Mouse (Mus musculus) myocyte (in vitro differentiated cells): Measurements from ENCODE around the gene Tmem209.

Experiments used
- CEBPB ChIP-seq: IDR thresholded peaks from 2 replicates; pipeline ENCODE4 v1.6.1; 2011; ENCODE audit warnings: mild to moderate bottlenecking, moderate library complexity; ENCODE audit not compliant: poor library complexity, insufficient read depth, severe bottlenecking
- E2F4 ChIP-seq: IDR thresholded peaks from one replicate; pipeline ENCODE4 v1.6.1; 2011; ENCODE audit warnings: mild to moderate bottlenecking, control low read depth, moderate library complexity; ENCODE audit not compliant: insufficient read depth
- MAX ChIP-seq: IDR thresholded peaks from one replicate; pipeline ENCODE4 v1.6.1; 2011; ENCODE audit warnings: low read depth, mild to moderate bottlenecking, control low read depth
- MYOD1 ChIP-seq, 3 experiments: IDR thresholded peaks; one replicate each; pipeline ENCODE4 v1.6.1; 2011; ENCODE audit warnings: control low read depth in 2 of 3, low read depth in 2 of 3, mild to moderate bottlenecking in 2 of 3, moderate library complexity in 1 of 3; ENCODE audit not compliant: insufficient read length in 2 of 3, control insufficient read depth in 1 of 3
- MYOG ChIP-seq, 3 experiments: IDR thresholded peaks; one replicate each; pipeline ENCODE4 v1.6.1; 2011; ENCODE audit warnings: control low read depth in 2 of 3, low read depth in 2 of 3, mild to moderate bottlenecking in 2 of 3; ENCODE audit not compliant: insufficient read length in 2 of 3, control insufficient read depth in 1 of 3, insufficient read depth in 1 of 3
- POLR2A ChIP-seq: IDR thresholded peaks from one replicate; pipeline ENCODE4 v1.6.1; 2011; ENCODE audit warnings: low read depth, mild to moderate bottlenecking, control low read depth, moderate library complexity; ENCODE audit not compliant: insufficient read length
- POLR2AphosphoS2 ChIP-seq: IDR thresholded peaks from one replicate; pipeline ENCODE4 v1.6.1; 2011; ENCODE audit warnings: low read depth, control low read depth; ENCODE audit not compliant: insufficient read length
- REST ChIP-seq: IDR thresholded peaks from one replicate; pipeline ENCODE4 v1.6.1; 2011; ENCODE audit warnings: mild to moderate bottlenecking, control low read depth, moderate library complexity; ENCODE audit not compliant: insufficient read depth, insufficient read length
- SRF ChIP-seq: IDR thresholded peaks from one replicate; pipeline ENCODE4 v1.6.1; 2011; ENCODE audit warnings: low read depth; ENCODE audit not compliant: control insufficient read depth, insufficient read length
- TCF12 ChIP-seq: IDR thresholded peaks from one replicate; pipeline ENCODE4 v1.6.1; 2011; ENCODE audit warnings: mild to moderate bottlenecking, control low read depth; ENCODE audit not compliant: poor library complexity, insufficient read depth, severe bottlenecking
- TCF3 ChIP-seq: IDR thresholded peaks from one replicate; pipeline ENCODE4 v1.6.1; 2011; ENCODE audit warnings: low read depth, control low read depth; ENCODE audit not compliant: insufficient read length
- USF1 ChIP-seq: IDR thresholded peaks from one replicate; pipeline ENCODE4 v1.6.1; 2011; ENCODE audit warnings: low read depth, mild to moderate bottlenecking, control low read depth, moderate library complexity

DNA sequence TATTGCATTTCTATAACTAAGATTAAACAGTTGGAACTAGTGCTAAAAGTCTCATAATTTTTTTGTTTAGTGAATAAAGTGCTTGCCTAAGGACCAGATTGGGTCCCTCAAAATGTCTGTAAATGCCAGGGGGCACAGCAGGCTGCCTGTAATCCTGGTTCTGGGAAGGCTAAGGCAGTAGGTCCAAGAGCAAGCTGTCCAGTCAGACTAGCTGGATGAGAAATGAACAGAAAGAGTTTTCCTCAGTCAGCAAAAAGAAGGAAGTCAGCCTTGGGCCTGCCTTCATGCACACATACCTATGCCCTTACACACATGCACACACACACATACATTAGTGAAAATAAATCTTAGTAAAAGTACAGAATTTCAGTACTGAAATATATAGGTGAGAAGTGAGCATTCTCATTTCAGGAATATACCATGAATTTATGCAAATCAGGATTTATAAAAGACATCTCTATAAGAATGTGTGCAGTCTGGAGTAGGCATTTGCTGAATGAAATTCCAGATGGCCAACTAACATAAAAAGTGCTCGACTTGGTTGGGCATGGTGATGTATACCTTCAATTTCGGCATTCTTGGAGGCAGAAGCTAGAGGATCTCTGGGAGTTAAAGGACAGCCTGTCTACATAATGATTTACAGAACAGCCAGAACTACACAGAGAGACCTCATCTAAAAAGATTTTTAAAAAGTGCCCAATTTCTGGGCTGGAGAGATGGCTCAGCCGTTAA, 77.0 kb downstream of the Tmem209 start:
- TF ChIP-seq POLR2A (no peak), TCF12 (no peak), TCF3 (no peak), CEBPB (no peak), SRF (no peak), MAX (no peak), USF1 (no peak), REST (no peak), E2F4 (no peak), POLR2AphosphoS2 (no peak), MYOG (IDR thresholded peaks at IDR 0.05; ENCODE audit: control insufficient read depth in 1 of 3, insufficient read depth in 1 of 3, insufficient read length in 2 of 3, low read depth in 2 of 3) (no peak), MYOD1 (IDR thresholded peaks at IDR 0.05; ENCODE audit: control insufficient read depth in 1 of 3, insufficient read length in 2 of 3, low read depth in 2 of 3) (no peak)
